Mouse (Mus musculus) stomach, embryonic 15.5 days (tissue): ENCODE results near the gene Pip5kl1. TPM values are rescaled to one million over a fixed set of nuclear protein-coding genes. Genes with fewer than 3 reads are reported as not detected.
A peak's percentile ranks its signal among the peaks of the same experiment; 100 is the strongest.

Source experiments
- ATAC-seq: fragments of 200-750 bp; cut with Nextera tagmentation; 2 replicates; pipeline ENCODE4 v1.8.0; 2017; ENCODE audit warnings: low read depth, moderate number of reproducible peaks, moderate TSS enrichment; ENCODE audit not compliant: insufficient read depth, low FRiP score
- H3K27ac ChIP-seq: fragments of 300-500 bp; sonication (generic); 2 replicates; pipeline ENCODE4 v1.5.1; 2015; ENCODE audit warnings: mild to moderate bottlenecking, inconsistent platforms
- H3K27me3 ChIP-seq: fragments of 300-500 bp; sonication (generic); replicated peaks from 2 replicates; pipeline ENCODE4 v1.6.1; 2015; ENCODE audit warnings: inconsistent platforms
- H3K36me3 ChIP-seq: fragments of 300-500 bp; sonication (generic); 2 replicates; pipeline ENCODE4 v1.6.1; 2015; ENCODE audit warnings: inconsistent platforms
- H3K4me1 ChIP-seq: fragments of 300-500 bp; sonication (generic); 2 replicates; pipeline ENCODE4 v1.6.1; 2015; ENCODE audit warnings: inconsistent platforms
- H3K4me2 ChIP-seq: fragments of 300-500 bp; sonication (generic); 2 replicates; pipeline ENCODE4 v1.6.1; 2015; ENCODE audit warnings: mild to moderate bottlenecking, inconsistent platforms
- H3K4me3 ChIP-seq: fragments of 300-500 bp; sonication (generic); replicated peaks from 2 replicates; pipeline ENCODE4 v1.5.1; 2015; ENCODE audit warnings: inconsistent platforms
- H3K9ac ChIP-seq: fragments of 300-500 bp; sonication (generic); 2 replicates; pipeline ENCODE4 v1.6.1; 2015; ENCODE audit warnings: inconsistent platforms
- H3K9me3 ChIP-seq: fragments of 300-500 bp; sonication (generic); 2 replicates; pipeline ENCODE4 v1.6.1; 2016; ENCODE audit warnings: inconsistent platforms
- WGBS: fragments of 180-500 bp; shearing (Covaris S2); methylation state at CpG from one replicate; pipeline ENCODE4 v1.1.7; 2015; 5-methylcytosine and 5-hydroxymethylcytosine counted together
- polyA plus RNA-seq: library from polyadenylated mRNA; unstranded; fragments of >200 nt; fragmentation: Nextera tagmentation; extraction: Ambion mirVana; gene quantifications from 2 replicates; pipeline ENCODE4 v1.2.1, GENCODE M21; 2015

Pip5kl1 gene
- polyA plus RNA-seq, 1 experiment from 2014 or later: 0.36 TPM

DNA sequence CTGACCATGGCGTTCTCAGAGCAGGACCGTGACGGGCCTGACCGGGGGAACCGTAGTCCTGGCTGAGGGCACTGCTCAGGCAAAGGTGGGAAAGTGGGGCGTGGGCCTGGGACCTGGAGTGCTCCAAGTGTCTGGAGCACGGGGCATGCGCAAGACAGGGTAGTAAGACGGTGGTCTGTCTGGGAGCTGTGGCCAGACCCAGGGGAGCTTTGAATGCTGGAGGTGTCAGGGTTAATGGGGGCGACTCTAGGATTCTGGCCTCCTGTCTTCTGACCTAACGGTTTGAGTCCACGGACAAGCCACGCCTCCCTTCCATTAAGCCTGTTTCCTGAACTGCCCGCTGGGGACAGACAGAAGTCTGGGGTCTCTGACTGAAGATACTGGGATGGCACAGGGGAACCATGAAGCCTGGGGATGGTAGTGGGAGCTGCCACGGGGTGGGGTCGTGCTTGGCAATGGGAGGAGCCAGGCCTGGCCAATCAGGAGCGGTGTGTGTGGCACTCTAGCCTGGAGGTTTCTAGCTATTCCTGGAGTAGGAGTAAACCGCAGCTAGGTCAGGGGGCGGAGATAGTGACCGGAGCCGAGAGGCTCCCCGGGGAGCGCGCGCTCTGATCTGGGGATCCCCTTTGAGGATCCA lies 33.7 kb downstream of the Pip5kl1 start:
- peak; percentile 50 for ATAC-seq
- peaks cover 5% of the 10 kb centered on the region; the same call in 1 of the 2 replicates for H3K36me3 ChIP-seq
- peak overlapping the region; percentile 91 for H3K4me2 ChIP-seq
- 0 out of 2 replicates have a peak, but pooled peaks cover 2% of the 10 kb centered on the region for H3K27me3 ChIP-seq
- H3K9ac ChIP-seq: no peak overlapping the region
- WGBS: 8% methylated on average over 25 of the region's 25 CpGs
- H3K27ac ChIP-seq: peak overlapping the region; percentile 46
- H3K4me3 ChIP-seq: peak overlapping the region; percentile 70
- no peaks in the 10 kb centered on the region for H3K9me3 ChIP-seq
- peaks cover 33% of the 10 kb centered on the region for H3K4me1 ChIP-seq

DNA sequence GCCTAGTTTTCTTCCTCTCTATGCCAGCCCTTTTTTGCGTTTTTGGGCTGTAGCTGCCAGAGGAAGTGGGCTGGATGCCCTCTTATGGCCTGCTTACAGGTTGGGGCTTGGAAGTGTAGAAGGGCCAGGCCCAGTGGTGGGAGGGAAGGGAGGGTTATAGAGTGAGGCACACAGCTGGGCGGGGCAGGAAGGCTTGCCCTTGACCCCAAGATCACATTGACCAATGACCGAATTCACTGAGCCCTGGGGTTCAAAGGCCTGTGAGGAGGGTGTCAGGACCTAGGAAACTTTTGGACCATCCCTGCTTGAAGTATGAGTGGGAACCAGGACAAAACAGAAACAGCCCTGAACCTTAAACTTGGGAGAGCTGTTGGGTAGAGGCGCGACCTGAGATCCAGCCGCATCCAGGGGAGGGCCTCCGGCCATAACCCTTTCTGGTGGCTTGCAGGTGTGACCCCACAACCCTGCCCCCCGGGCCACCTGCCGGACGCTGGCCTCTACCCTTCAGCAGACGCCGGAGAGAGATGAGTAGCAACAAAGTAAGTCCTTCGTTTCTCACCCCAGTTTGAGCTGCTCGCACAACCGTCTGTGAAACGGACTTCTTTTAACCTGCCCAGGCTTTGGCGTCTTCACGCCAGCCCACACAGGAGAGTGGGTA lies 34.3 kb downstream of the Pip5kl1 start:
- Histone ChIP-seq H3K27me3 (0 out of 2 replicates have a peak, but pooled peaks cover 2% of the 10 kb centered on the region), H3K4me2 (peak overlapping the region; percentile 91), H3K4me1 (peaks cover 33% of the 10 kb centered on the region), H3K4me3 (peak overlapping the region; percentile 70), H3K36me3 (peaks cover 5% of the 10 kb centered on the region; the same call in 1 of the 2 replicates), H3K9me3 (no peaks in the 10 kb centered on the region), H3K27ac (peak overlapping the region; percentile 46), H3K9ac (no peak overlapping the region)
- no peak for ATAC-seq
- 51% methylated on average over 18 of the region's 18 CpGs for WGBS

DNA sequence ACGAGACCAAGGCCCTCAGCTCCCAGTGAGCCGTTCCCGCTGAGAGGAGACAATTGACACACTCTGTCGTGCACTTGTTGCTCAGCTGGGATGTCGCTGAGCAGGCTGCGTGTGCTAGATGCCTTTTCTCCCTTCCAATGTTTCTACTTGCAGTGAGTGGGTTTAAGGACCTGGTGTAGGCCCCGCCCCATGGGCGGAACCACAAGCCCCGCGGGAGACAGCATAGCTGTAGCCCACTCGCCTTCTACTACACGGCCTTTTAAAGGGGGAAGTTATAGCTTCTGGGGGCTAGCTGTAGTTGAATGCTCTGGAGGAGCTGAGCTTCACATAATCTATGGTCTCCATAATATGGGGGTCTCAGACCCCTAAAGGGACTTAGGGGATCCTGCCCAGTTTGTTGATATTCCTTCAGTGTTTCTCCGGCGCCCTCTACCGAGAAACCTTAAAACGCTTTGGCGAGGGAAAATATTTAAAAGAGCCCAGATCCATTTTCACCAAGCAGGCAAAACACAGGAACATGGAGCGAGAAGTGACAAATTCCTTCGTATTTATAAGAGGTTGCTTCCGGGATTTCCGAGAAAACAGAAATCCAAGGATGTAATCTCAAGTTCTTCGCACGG lies 36.1 kb downstream of the Pip5kl1 start:
- H3K4me2 ChIP-seq: peak overlapping the region; percentile 56
- H3K9ac ChIP-seq: no peak overlapping the region
- H3K27ac ChIP-seq: peak overlapping the region; percentile 23; the same call in 1 of the 2 replicates
- ATAC-seq: no peak
- H3K4me3 ChIP-seq: peak overlapping the region; percentile 39
- no peaks in the 10 kb centered on the region for H3K9me3 ChIP-seq
- H3K36me3 ChIP-seq: peaks cover 11% of the 10 kb centered on the region; the same call in 1 of the 2 replicates
- peaks cover 33% of the 10 kb centered on the region for H3K4me1 ChIP-seq
- H3K27me3 ChIP-seq: 0 out of 2 replicates have a peak, but pooled peaks cover 2% of the 10 kb centered on the region
- WGBS: 12% methylated on average over 23 of the region's 23 CpGs

DNA sequence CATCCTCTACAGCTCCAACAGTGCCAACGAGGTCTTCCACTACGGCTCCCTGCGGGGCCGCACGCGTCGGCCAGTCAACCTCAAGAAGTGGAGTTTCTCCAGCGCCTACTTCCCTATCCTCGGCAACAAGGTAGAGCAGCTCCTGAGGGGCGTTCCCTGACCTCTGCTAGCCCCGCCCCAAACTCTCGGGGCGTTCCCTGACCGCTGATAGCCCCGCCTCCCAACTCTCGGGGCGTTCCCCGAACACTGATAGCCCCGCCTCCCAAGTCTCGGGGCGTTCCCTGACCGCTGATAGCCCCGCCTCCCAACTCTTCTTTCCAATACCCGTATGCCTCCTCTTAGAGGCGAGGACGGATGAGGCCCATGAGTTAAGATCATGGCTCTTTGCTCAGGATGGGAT lies 37.7 kb downstream of the Pip5kl1 start:
- H3K9ac ChIP-seq: no peak overlapping the region
- no peak for ATAC-seq
- peaks cover 30% of the 10 kb centered on the region for H3K4me1 ChIP-seq
- H3K4me2 ChIP-seq: no peak overlapping the region
- peaks cover 16% of the 10 kb centered on the region; the same call in 1 of the 2 replicates for H3K36me3 ChIP-seq
- H3K9me3 ChIP-seq: no peaks in the 10 kb centered on the region
- no peak overlapping the region for H3K27ac ChIP-seq
- 0 out of 2 replicates have a peak, but pooled peaks cover under 1% of the 10 kb centered on the region for H3K27me3 ChIP-seq
- no peak overlapping the region for H3K4me3 ChIP-seq
- 67% methylated on average over 26 of the region's 26 CpGs for WGBS

DNA sequence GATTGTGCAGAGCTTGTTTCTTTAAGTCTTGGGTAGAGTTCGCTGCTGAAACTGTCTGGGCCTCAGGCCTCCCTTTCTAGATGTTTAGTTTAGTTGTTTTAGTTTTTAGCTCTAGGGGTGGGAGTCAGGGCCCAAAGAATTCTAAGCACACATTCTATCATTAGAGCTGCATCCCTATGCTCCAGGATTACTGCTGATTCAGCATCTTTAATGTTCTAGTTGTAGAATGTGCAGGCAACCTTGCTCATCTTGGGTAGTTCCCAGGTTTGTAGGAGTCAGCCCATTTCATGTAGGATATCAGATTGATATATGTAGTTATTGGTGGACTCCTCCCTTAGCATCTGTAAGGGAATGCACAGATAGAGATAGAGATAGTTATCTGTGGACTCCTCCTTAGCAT lies 42.5 kb downstream of the Pip5kl1 start:
- Histone ChIP-seq H3K27me3 (no peaks in the 10 kb centered on the region), H3K9me3 (no peaks in the 10 kb centered on the region), H3K27ac (no peak overlapping the region), H3K4me1 (peaks cover 30% of the 10 kb centered on the region), H3K36me3 (peaks cover 18% of the 10 kb centered on the region; the same call in 1 of the 2 replicates), H3K4me2 (no peak overlapping the region), H3K4me3 (no peak overlapping the region), H3K9ac (no peak overlapping the region)
- WGBS: 94% methylated on average over 1 of the region's 1 CpGs
- no peak for ATAC-seq

DNA sequence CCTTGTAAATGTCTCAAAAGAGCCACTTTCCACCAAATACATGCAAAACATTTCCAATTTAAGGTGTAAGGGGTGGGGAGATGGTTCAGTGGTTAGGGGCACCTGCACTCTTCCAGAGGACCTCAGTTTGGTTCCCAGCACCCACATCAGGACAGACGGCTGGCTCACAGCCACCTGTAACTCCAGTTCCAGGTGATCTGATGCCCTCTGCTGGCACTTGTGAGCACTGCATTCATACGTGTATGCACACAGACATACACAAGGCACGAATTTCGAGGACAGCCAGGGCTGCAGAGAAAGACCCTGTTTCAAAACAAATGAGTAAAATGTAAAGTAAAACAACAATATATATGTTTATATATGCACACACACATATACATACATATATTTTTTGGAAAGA lies 43.0 kb downstream of the Pip5kl1 start:
- Histone ChIP-seq H3K4me3 (no peak overlapping the region), H3K27me3 (no peaks in the 10 kb centered on the region), H3K36me3 (peaks cover 15% of the 10 kb centered on the region; the same call in 1 of the 2 replicates), H3K27ac (no peak overlapping the region), H3K4me2 (no peak overlapping the region), H3K4me1 (peaks cover 32% of the 10 kb centered on the region), H3K9ac (no peak overlapping the region), H3K9me3 (no peaks in the 10 kb centered on the region)
- no peak for ATAC-seq
- WGBS: 91% methylated on average over 4 of the region's 4 CpGs

DNA sequence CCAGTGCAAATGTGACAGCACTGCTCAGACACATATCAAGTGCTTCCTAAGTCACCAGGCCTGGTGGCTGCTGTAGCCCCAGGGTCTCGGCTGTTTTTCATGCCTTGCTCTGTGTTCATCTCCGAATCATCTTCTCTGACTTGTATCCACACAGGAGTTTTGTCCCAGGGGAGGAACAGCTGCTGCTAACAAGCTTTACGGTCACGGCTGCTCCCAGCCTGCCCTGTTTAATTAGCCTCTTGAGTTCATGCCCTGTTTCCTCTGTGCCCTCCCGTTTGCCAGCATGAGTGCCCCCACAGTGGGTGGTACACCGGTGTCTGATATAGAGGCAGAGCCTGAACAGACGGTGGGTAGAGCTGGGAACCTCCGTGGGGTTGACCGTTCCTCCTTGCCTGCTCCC lies 43.5 kb downstream of the Pip5kl1 start:
- ATAC-seq: no peak
- Histone ChIP-seq H3K4me2 (no peak overlapping the region), H3K27ac (no peak overlapping the region), H3K27me3 (no peaks in the 10 kb centered on the region), H3K4me1 (peaks cover 32% of the 10 kb centered on the region), H3K9ac (no peak overlapping the region), H3K36me3 (peaks cover 15% of the 10 kb centered on the region; the same call in 1 of the 2 replicates), H3K9me3 (no peaks in the 10 kb centered on the region), H3K4me3 (no peak overlapping the region)
- 85% methylated on average over 9 of the region's 9 CpGs for WGBS

DNA sequence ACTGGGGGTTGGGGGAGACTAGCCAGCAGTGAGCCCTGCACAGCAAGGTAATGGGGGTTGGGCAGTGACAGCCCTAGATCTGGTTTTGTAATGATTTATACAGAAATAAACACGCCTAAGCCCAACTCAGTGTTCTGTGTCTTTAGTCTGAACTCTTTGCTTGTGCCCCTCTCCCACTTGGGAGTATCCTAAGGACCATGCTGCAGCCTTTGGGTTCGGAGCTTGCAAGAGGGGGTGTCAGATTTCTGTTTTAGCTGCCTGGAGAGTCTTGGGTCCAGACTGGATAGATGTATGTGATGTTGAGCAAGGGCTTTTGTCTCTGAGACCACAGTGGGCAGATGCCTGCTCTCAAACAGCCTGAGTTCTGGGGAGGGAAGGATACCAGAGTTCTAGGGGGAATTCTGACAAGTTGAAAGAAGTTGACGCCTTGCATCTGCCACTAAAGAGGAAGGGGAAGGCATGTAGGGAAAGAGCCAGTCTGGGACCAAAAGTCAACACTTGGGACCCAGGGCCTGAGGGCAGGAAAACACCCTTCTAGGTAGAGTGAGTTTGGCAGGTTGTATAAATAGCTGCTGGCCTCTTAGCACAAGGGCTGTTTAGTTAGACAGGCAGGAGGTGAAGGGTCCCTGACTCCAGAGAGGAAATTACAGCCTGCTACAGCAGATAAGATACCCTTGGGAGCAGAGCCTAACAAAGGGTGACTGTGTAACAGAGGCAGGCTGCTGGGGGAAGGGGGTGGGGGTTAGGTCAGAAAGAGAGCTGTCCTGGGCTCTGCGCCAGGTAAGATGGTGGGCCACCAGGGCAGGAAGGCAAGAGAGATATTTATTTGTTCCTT lies 46.3 kb downstream of the Pip5kl1 start:
- Histone ChIP-seq H3K4me3 (no peak overlapping the region), H3K27me3 (no peaks in the 10 kb centered on the region), H3K4me1 (peaks cover 53% of the 10 kb centered on the region), H3K27ac (peak overlapping the region; percentile 86), H3K9me3 (no peaks in the 10 kb centered on the region), H3K36me3 (peaks cover 9% of the 10 kb centered on the region; the same call in 1 of the 2 replicates), H3K4me2 (peak overlapping the region; percentile 10; the same call in 1 of the 2 replicates), H3K9ac (no peak overlapping the region)
- WGBS: 13% methylated on average over 4 of the region's 4 CpGs
- ATAC-seq: peak; percentile 67

DNA sequence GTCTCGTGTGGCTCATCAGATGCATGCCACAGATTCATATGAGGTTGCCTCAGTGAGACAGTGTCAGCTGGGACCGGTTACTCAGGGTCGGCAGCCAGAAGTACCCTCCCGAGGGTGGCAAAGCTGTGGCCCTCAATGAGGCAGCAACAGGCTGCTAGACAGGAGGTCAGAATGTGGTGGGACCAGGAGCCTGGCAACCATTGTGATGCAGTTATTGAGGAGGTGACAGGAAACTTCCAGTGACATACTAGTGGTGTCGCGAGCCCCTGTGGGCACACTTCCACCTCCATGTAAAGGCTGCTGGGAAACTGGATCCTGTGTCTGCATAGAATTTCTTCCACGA lies 46.9 kb downstream of the Pip5kl1 start, which contains the start of gene Ak1:
TSS of gene Ak1 (plus strand) at position 242 of the 343 bp plus-strand sequence.
- Histone ChIP-seq H3K27ac (peak within 1 kb of the TSS; percentile 86), H3K4me1 (peaks cover 58% of the 10 kb centered on the region), H3K9me3 (no peaks in the 10 kb centered on the region), H3K36me3 (peaks cover 9% of the 10 kb centered on the region; the same call in 1 of the 2 replicates), H3K27me3 (no peaks in the 10 kb centered on the region), H3K4me3 (no peak within 1 kb of the TSS), H3K9ac (no peak within 1 kb of the TSS), H3K4me2 (peak within 1 kb of the TSS; percentile 10; the same call in 1 of the 2 replicates)
- WGBS: 28% methylated on average over 7 of the region's 7 CpGs
- ATAC-seq: no peak

DNA sequence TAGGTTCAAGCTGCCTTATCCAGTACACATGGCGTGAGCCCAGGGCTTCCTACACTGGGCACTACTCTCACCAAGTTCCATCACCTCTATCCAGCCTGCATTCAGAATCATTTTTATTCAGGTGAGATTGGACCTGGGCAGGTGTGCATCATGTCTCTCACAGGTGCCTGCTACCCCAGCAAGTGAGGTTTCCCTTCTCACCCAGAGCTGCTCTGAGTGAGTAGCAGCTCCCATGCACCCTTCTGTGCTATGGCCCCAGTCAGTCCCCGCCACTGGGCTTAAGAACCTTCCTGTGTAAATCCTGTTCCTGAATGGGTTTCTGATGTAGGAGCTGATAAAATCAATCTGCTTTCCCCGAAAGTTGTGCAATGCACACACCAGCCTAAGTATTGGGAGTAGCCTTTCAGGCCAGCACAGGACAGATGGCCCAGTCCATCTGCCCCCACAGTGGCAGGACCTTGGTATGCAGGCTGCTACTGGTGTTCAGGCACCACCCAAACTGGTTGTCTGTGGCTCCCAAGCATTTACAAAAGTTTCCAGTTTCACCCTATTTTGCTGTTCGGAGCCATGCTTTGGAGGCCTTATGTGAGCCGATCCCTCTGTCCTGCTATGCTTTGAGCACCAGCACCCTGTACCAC lies 49.6 kb downstream of the Pip5kl1 start:
- H3K9me3 ChIP-seq: no peaks in the 10 kb centered on the region
- H3K36me3 ChIP-seq: no peaks in the 10 kb centered on the region
- no peak overlapping the region for H3K4me3 ChIP-seq
- no peak overlapping the region for H3K4me2 ChIP-seq
- peak overlapping the region; percentile 37 for H3K27ac ChIP-seq
- ATAC-seq: no peak
- peaks cover 74% of the 10 kb centered on the region for H3K4me1 ChIP-seq
- no peaks in the 10 kb centered on the region for H3K27me3 ChIP-seq
- H3K9ac ChIP-seq: no peak overlapping the region
- 78% methylated on average over 5 of the region's 5 CpGs for WGBS
